10 mouse cellular contexts compared by ENCODE assay signal in genomic region chr19:40240838-40241689, GRCm38 (mm10). TPM values are rescaled to one million over a fixed set of nuclear protein-coding genes. Genes with fewer than 3 reads are reported as not detected.
DNase-seq lines count a peak whose midpoint lies in the region; ATAC-seq and TF ChIP-seq lines count a peak whose summit lies in the region.
"Had no signal": no experiment of that assay in that cellular context is flagged by ENCODE, and none has a peak within 500 bp of the region (broad histone marks: within the 10 kb centered on the region; RNA-seq: fewer than 3 reads in every experiment).

No protein-coding gene starts in this region.

- in situ Hi-C loops in ES-E14 (cut with MboI; ENCODE audit: low sequenced_read_pairs in 2 of 2, unreplicated experiment in 2 of 2) = loop anchor here in 1 of 2 experiments (25.0 kb wide), 1 partner anchor 1254 kb away; no protein-coding TSS in a partner anchor

- H3K4me1 ChIP-seq in ES-E14 (ENCODE audit: control insufficient read depth in 2 of 2, insufficient read depth in 2 of 2, low read length in 2 of 2, poor library complexity in 1 of 2) = peaks cover 0 to 4% of the 10 kb centered on the region in 2 experiments; a peak in 1 of 4 replicates
- peaks cover 23% of the 10 kb centered on the region for H3K4me1 ChIP-seq in forebrain, embryonic 10.5 days

- no peak; the same call in 1 of the 2 replicates for ATAC-seq in frontal cortex, adult (ENCODE audit: low TSS enrichment)

- no peaks in the 10 kb centered on the region for H3K27me3 ChIP-seq in forebrain, embryonic 10.5 days (ENCODE audit: poor library complexity, severe bottlenecking)
- H3K27me3 ChIP-seq: CH12.LX had no signal

- H3K4me3 ChIP-seq in ES-E14 (ENCODE audit: insufficient read depth in 1 of 2, low read depth in 1 of 2, low read length in 2 of 2, poor library complexity in 1 of 2, severe bottlenecking in 1 of 2) = no peak overlapping the region
- no peak overlapping the region for H3K4me3 ChIP-seq in forebrain, embryonic 10.5 days

- H3K27ac ChIP-seq in ES-E14 (ENCODE audit: insufficient read depth, low read depth, low read length, poor library complexity, severe bottlenecking) = no peak overlapping the region
- H3K27ac ChIP-seq in forebrain, embryonic 10.5 days = peak overlapping the region; percentile 81

- H3K36me3 ChIP-seq in ES-E14 (ENCODE audit: control insufficient read depth, insufficient read depth, low read length, poor library complexity, severe bottlenecking) = peaks cover 10% of the 10 kb centered on the region; the same call in 1 of the 2 replicates
- peaks cover 6% of the 10 kb centered on the region for H3K36me3 ChIP-seq in forebrain, embryonic 10.5 days (replicated peaks)

- H3K9ac ChIP-seq in ES-E14 (ENCODE audit: insufficient read depth, low read depth, low read length, poor library complexity, severe bottlenecking) = no peak overlapping the region

- H3K9me3 ChIP-seq in ES-E14 (ENCODE audit: control insufficient read depth, insufficient read depth, low read depth, low read length) = no peaks in the 10 kb centered on the region
- no peaks in the 10 kb centered on the region for H3K9me3 ChIP-seq in forebrain, embryonic 10.5 days

- WGBS in forebrain, embryonic 10.5 days = 43% methylated on average over 14 of the region's 14 CpGs

- intact Hi-C loops in heart, postnatal 25 days (cut with DNase I) = no loop called here

- DNase-seq in frontal cortex, postnatal 14 days (ENCODE audit: low spot score in 2 of 2) = peak; percentile 14 to 18
- peak; percentile 65 for DNase-seq in ES-E14 (ENCODE audit: low read depth, low spot score)
- peak; percentile 40 for DNase-seq in forebrain, embryonic 10.5 days (ENCODE audit: extremely low spot score, low spot score)
- DNase-seq in heart, postnatal 25 days (ENCODE audit: low spot score) = peak; percentile 26
- DNase-seq in lung, postnatal 36 days = peak; percentile 52
- peak; percentile 72 for DNase-seq in testis, postnatal 10 days (ENCODE audit: low spot score)
- DNase-seq in layer of hippocampus, adult 8-10 months (ENCODE audit: low spot score in 2 of 2) = no peak

TF ChIP-seq in ES-E14, 5 proteins besides CTCF, POLR2A, EP300 and RAD21:
- TF ChIP-seq ZNF384 (IDR thresholded peaks at IDR 0.05; ENCODE audit: low read depth, low read length) (no peak), CHD2 (IDR thresholded peaks at IDR 0.05; ENCODE audit: low read depth, low read length) (no peak), MAFK (IDR thresholded peaks at IDR 0.05; ENCODE audit: insufficient read depth, low read depth, low read length) (peak; percentile 62; the same call in 1 of the 2 replicates)

RNA-seq across cellular contexts. Expression of gene Pdlim1, which starts 30.6 kb away (rescaled TPM):
- 53.5 and 59.7 TPM in 2 replicates for total RNA-seq in ES-E14 (2012; rRNA removed)
- polyA plus RNA-seq in forebrain, embryonic 10.5 days (2016; fragmentation: Nextera tagmentation; extraction: Ambion mirVana) = 96.1 and 108 TPM in 2 replicates
- 100 to 1,000 TPM; 152 to 164 TPM for total RNA-seq in heart, postnatal 25 days (2021)
- 10 to 100 TPM; 10.5 to 13.6 (median 13.4) TPM for total RNA-seq in layer of hippocampus, adult 8-10 months (2022)

RNA-seq across cellular contexts. Expression of gene Cyp2c70, which starts 53.9 kb away (rescaled TPM):
- total RNA-seq in ES-E14 (2012; rRNA removed) = not detected in 2 replicates
- polyA plus RNA-seq in forebrain, embryonic 10.5 days (2016; fragmentation: Nextera tagmentation; extraction: Ambion mirVana) = not detected in 2 replicates
- total RNA-seq in heart, postnatal 25 days (2021) = under 1 TPM; 0.13 to 0.25 TPM
- 1 to 10 TPM; 1.6 to 2.8 (median 2.1) TPM for total RNA-seq in layer of hippocampus, adult 8-10 months (2022)
- total RNA-seq: CH12.LX; gastrocnemius, postnatal 36 days had no signal

Comparison
In these comparisons a context has a peak if more than half of its experiments do, and no peak if none do; other contexts are left out.
1. DNase-seq: peak in frontal cortex, postnatal 14 days (2 of 2), ES-E14 (single experiment), forebrain, embryonic 10.5 days (single experiment), heart, postnatal 25 days (single experiment), lung, postnatal 36 days (single experiment) and testis, postnatal 10 days (single experiment); none in layer of hippocampus, adult 8-10 months (0 of 2).